Mouse (Mus musculus) frontal cortex, adult (tissue): ENCODE data around the gene Hecw2.

Experiments
- ATAC-seq: cut with Nextera tagmentation; 2 replicates; pipeline ENCODE4 v1.9.2; 2017; ENCODE audit warnings: mild to moderate bottlenecking, moderate library complexity, mixed read lengths; ENCODE audit not compliant: low TSS enrichment

Gene Hecw2

GRCm38 (mm10) chr1:53784721-53785418, 410.1 kb downstream of the Hecw2 start, which contains the start of gene Stk17b:
Gene Stk17b (minus strand): TSS chr1:53785224.
- peak; percentile 94 for ATAC-seq

DNA sequence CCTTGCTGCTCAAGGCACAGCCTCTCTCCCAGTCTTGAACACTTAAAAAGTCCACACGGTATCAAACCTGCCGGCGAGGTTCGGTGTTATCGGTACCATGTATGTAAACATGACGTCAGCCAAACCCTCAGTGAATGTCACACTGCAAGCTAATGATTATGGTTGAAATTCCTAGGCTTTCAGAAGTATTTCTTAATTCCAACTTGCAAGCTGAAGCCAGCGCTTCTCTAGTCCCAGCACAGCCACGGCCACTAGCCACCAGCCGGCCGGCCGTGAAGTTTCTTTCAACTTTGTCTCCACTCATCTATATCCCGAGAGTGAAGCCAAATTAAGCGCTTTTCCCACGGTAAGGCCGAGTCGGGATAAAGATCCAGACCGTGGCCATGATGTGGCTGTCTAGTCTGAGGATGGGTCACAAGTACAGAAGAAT, 410.7 kb downstream of the Hecw2 start:
- ATAC-seq: peak; percentile 29; the same call in 1 of the 2 replicates

DNA sequence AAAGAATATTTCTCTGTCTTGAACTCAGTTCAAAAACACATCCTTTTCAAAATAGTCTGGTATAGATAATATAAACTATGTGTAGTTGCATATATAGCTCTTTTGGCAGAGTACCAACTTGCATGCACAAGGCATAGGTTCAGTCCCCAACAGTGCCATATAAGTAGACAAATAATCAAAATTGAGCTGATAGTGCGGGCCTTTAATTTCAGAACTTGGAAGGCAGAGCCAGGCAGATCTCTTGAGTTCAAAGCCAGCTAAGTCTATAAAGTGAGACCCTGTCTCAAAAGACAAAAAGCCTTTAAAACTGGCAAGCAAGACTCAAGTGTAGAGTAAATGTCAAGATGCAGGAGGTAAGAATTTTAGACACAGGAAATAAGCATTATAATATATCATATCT, 412.0 kb downstream of the Hecw2 start:
- ATAC-seq: no peak

- no peak for ATAC-seq
Measured at GRCm38 (mm10) chr1:53782079-53782478, 412.9 kb downstream of the Hecw2 start.

- ATAC-seq: no peak
Measured at GRCm38 (mm10) chr1:53781311-53781710, 413.7 kb downstream of the Hecw2 start.

DNA sequence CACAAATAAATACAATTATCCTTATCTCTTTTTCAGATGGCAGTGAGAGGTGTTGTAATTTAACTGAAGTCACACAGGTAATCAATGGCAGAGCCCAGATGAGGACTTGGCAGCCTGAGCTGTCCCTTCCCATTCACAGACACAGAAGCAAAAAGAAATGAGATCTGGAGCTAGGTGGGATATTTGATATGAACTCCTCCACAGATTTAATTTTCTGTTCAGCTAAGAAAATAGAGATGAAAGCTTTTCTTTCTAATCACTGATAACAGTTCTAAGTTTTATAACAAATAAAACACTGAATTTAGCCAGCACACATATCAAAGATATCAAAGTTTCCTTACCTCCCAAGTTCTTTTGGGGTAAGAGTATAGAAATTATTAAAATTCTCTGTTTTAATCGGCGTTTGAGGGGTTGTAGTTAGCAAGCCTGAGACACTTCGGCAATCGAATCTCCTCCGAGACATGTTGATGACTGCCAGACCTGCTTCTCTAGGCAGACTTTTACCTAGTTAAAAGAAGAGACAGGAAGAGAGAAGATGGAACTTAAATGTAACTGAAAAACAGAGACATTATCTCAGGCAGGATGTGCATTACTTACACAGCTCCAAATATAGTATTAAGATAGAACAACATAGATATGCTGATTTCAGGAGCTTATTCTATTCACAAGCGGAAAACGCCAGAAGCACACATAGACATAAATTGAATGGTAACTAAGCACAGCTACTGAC, 418.6 kb downstream of the Hecw2 start:
- ATAC-seq: no peak

- no peak for ATAC-seq
Measured at GRCm38 (mm10) chr1:53775545-53775944, 419.4 kb downstream of the Hecw2 start.

DNA sequence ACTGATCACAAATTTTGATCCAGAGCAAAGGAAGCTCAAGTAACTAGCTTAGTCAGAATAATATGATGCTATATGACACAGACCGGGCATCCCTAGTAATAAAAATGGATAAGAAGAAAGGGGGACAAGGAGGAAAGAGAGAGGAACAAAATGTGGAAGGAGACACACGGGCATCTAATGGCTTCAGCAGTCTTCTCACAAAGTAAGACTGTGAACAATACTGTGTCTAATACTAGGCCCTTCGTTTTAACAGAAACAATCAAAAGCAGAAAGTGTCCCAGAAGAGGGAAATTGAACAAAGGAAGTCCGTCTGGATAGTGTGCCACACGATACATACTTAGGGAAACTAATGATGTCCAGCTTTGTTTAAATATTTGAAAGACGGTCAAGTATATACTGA, 419.9 kb downstream of the Hecw2 start:
- ATAC-seq: no peak

DNA sequence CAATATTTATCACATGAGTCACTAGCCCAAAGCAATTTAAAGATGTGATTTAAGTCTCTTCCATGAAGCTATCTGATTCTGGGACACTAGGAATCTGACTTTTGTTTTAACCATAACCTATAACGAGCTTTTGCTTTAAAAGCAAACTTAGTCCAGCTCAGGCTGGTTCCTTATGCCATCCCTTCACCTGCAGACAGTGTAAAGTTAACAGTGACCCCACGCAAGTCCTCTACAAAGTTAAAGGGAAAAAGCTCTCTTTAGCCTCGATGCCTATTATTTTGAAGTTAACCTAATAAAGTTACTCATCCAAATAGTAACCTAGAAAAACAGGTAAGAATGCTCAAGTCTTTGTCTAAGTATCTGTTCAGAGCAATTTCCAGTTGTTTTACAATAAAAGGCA, 420.4 kb downstream of the Hecw2 start:
- no peak for ATAC-seq

- no peak for ATAC-seq
Measured at GRCm38 (mm10) chr1:53773994-53774393, 421.0 kb downstream of the Hecw2 start.

DNA sequence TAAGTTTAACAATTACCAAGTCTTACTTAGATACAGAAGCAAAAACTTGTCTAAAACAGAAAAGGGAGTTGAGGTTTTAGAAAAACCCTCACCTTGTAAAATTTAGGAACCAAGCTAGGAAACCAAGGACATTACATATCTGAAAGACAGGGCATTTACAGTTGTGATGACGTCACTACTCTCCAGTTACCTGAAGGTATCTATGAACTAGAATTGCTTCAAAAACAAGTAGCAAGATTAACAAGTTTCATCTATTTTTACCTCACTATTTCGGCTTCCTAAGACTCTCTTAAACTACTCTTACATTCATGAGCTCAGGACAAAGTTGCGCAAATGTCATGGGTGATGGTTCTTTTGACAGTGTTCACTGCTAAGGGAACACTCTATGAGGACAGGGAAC, 422.0 kb downstream of the Hecw2 start:
- ATAC-seq: no peak

- ATAC-seq: no peak
Measured at GRCm38 (mm10) chr1:53771476-53771875, 423.5 kb downstream of the Hecw2 start.

GRCm38 (mm10) chr1:53766112-53766511, 428.9 kb downstream of the Hecw2 start:
- ATAC-seq: no peak

GRCm38 (mm10) chr1:53757316-53757715, 437.7 kb downstream of the Hecw2 start:
- no peak for ATAC-seq
